Mouse (Mus musculus) olfactory bulb, adult 2 months (tissue): ENCODE results near the gene Nbl1.

ENCODE experiments used
- CTCF ChIP-seq: fragments of 200-500 bp; IDR thresholded peaks from 2 replicates; pipeline ENCODE4 v1.5.1; 2012; ENCODE audit warnings: low read depth, mild to moderate bottlenecking, low read length, moderate library complexity; ENCODE audit not compliant: insufficient read depth
- POLR2A ChIP-seq: fragments of 200-500 bp; IDR thresholded peaks from 2 replicates; pipeline ENCODE4 v1.6.1; 2012; ENCODE audit warnings: mild to moderate bottlenecking, low read depth, low read length, moderate library complexity; ENCODE audit not compliant: insufficient read depth

- TF ChIP-seq POLR2A (no peak), CTCF (no peak)
These were observed 2.6 kb upstream of the Nbl1 start for GRCm38 (mm10) chr4:139095406-139095805.
